Mouse (Mus musculus) adrenal gland, postnatal 14 days (tissue): ENCODE data around the gene Slc7a6os. TPM values are rescaled to one million over a fixed set of nuclear protein-coding genes. Genes with fewer than 3 reads are reported as not detected.
"Not testable (repeated sequence)": the region's sequence is repeated elsewhere in the genome, so short reads cannot be mapped to it uniquely, and the experiment has no call there.

Experiments
- DNase-seq: peaks from one replicate; pipeline ENCODE4 v3.0.0; 2021; ENCODE audit warnings: mixed read lengths
- long read RNA-seq, 2 experiments: library from polyadenylated mRNA; stranded (forward); transcript quantifications; one replicate each; pipeline ENCODE4 v2.0.0; 2021
- total RNA-seq: library from RNA; stranded (reverse); gene quantifications from 2 replicates; pipeline ENCODE4 v1.2.3, GENCODE M21; 2021

Slc7a6os gene
- 23.3 and 28.1 TPM in 2 replicates for total RNA-seq
- long read RNA-seq, experiment 1, transcript Slc7a6os-201 (5 exons, 1,246 nt) = major isoform, 9 of 17 reads
- long read RNA-seq, experiment 1, partial matches to known transcripts = 5 of 17 reads
- long read RNA-seq, experiment 1, other reads (novel, unspliced or antisense) = 3 of 17 reads
- long read RNA-seq, experiment 2, partial matches to known transcripts = 4 of 10 reads
- long read RNA-seq, experiment 2, other reads (novel, unspliced or antisense) = 5 of 10 reads

- peak; percentile 98 for DNase-seq
Measured at GRCm38 (mm10) chr8:106210821-106211345, at the start of gene Slc7a6os, which contains the start of gene Prmt7. Gene Slc7a6os, minus strand, starts transcription at chr8:106210935. Gene Prmt7, plus strand, starts transcription at chr8:106210936.

DNA sequence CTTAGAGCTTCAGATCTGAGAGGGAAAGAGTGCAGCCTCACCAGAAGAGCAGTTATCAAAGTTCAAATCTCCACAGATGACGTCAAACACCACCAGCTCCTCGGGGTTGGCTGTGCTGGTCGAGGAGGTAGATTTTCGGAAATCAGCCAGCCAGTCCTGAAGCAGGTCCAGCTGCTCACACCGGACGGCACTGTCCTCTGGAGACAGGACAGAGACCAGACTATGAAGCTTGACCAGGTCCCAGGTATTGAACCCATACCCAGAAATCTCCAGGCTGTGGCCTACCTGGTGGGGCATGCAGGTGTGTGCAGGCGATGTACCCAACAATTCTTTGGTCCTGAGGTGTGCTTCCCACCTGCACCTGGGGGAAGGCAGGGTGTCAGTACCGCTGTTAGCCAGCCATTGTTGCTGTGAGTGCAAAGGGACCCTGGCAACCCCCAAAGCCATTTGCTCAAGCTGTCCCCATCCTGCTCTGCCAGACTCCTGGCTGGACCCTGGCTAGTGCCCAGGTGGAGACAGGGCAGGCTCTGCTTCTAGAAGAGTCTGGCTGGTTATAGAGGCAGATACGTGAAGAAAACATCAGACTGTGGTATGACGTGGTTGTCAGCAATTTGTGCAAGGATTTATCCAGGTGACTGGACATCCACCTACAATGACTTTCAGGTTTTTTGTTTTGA lies 49.0 kb upstream of the Slc7a6os start:
- DNase-seq = no peak

GRCm38 (mm10) chr8:106258169-106258568 lies 47.4 kb upstream of the Slc7a6os start:
- DNase-seq = peak; percentile 60

- no peak for DNase-seq
Measured at GRCm38 (mm10) chr8:106250186-106250585, 39.5 kb upstream of the Slc7a6os start.

- no peak for DNase-seq
Measured at GRCm38 (mm10) chr8:106237106-106237505, 26.4 kb upstream of the Slc7a6os start.

- DNase-seq = no peak
Measured at GRCm38 (mm10) chr8:106234567-106235261, 24.0 kb upstream of the Slc7a6os start.

DNA sequence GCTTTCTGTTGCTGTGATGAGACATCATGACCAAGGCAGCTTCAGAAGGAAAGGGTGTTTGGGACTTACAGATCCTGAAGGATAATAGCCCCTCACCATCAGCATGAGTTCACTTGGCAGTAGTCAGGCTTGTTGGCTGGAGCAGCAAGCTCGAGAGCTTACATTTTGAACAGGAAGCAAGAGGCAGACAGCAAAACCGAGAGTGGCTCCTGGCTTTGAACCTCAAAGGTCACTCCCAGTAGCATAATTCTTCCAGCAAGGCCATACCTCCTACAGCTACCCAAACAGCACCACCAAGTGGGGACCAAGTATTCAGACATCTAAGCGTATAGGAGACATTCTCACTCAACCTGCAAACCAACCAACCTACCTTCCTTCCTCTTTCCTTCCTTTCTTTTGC lies 22.0 kb upstream of the Slc7a6os start:
- DNase-seq = peak; percentile 28

GRCm38 (mm10) chr8:106231536-106231935 lies 20.8 kb upstream of the Slc7a6os start:
- DNase-seq = no peak

- DNase-seq = peak; percentile 64
Measured at GRCm38 (mm10) chr8:106226589-106226988, 15.9 kb upstream of the Slc7a6os start.

DNA sequence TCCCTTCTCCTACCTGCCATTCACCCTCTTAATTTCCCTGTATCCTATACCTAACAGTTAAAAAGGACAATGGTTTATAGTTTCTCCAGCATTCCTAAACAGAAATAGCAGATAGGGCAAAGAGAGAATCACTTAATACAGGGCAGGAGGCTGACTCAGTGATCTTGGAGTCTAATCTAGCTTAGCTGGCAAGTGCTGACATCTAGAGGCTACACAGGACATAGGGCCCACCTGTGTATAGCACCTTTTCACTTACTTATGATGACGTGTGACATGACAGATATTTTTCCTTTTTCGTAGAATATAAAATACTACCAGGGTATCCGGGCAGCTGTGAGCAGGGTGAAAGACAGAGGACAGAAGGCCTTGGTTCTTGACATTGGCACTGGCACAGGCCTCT lies 8.9 kb upstream of the Slc7a6os start:
- no peak for DNase-seq

GRCm38 (mm10) chr8:106213959-106214358 lies 3.2 kb upstream of the Slc7a6os start:
- no peak for DNase-seq

- DNase-seq = no peak
Measured at GRCm38 (mm10) chr8:106211421-106211820, 686 bp upstream of the Slc7a6os start.

DNA sequence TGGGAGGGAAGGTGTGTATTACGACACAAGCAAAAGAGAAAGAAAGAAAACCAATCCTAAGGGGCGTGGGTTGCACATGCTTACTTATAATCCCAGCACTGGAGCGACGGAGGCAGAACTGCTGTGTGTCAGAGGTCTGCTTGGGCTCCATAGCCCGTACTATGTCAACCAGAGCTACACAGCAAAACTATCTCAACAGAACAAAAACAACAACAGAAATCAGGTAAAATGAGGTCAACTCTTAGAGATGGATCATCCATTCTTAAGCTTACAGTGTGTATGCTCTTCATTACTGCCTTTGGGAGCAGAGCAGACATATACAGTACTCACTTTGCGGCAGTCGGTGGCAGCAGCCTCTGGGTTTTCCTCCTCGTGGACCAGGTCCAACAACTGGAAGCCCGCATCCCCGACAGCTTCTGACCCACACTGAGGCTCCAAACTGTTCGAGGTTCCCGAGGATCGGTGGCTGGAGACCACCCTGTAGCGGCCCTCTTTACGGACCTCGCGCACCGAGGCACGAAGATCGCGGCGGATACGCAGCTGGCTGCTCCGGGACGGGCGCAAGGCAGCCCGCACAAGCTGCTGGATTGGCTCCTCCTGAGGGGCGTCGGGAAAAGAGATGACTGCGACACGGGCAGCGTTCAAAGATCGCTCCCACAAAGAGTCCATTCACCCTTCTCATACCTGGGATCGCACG lies 552 bp downstream of the Slc7a6os start:
- peak; percentile 29 for DNase-seq

DNA sequence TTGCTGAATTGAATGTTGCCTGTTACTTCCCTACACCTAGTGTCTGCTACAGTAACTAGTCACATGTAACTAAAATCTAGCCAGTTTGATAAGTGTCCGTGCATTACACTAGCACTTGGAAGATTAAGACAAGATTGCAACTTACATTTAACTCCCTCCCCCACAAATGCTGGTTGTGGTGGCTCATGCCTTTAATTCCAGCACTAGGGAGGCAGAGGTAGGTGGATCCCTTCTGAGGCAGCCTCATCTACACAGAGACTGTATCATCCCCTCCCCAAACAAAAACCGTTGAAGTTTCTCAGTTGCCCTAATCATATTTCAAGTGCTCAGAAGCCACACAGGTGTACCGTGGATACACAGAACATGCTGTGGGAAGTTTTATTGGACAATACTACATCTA lies 11.1 kb downstream of the Slc7a6os start:
- not testable (repeated sequence) for DNase-seq

- DNase-seq = peak; percentile 72
Measured at GRCm38 (mm10) chr8:106198741-106199140, 12.0 kb downstream of the Slc7a6os start.

GRCm38 (mm10) chr8:106194062-106194461 lies 16.7 kb downstream of the Slc7a6os start:
- no peak for DNase-seq

DNA sequence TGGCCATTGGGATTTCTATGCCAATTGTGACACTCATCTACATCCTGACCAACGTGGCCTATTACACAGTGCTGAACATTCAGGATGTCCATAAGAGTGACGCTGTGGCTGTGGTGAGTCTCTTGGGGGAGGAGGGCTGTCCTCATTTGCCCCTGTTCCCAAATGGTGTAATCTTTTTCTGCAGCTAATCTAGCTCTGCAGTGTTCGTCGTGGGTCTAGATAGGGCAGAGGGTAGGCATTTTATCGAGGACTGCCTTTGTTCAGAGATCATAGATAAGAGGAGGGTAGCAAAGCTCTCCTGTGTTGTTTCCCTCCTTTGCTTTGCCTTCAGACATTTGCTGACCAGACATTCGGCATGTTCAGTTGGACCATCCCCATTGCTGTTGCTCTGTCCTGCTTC lies 17.6 kb downstream of the Slc7a6os start:
- peak; percentile 17 for DNase-seq

GRCm38 (mm10) chr8:106191639-106192038 lies 19.1 kb downstream of the Slc7a6os start:
- DNase-seq = no peak

DNA sequence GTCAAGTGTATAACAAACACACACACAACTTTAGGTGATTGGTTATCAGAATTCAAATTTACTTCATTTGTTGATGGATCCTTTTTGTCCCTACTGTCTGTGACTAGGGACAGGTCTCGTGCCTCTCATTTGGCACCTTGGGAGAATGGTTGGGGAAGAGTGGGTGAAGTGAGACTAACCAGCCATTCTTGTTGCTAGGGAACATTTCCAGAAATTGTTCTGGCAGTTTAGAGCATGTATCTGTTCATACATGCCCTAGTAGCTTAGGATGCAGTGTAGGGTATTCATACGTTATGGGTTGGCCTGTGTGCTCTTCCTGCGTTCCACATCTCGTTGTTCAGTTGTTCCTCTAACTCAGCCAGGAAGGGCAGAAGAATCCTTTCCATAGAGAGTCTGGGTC lies 21.6 kb downstream of the Slc7a6os start:
- DNase-seq = no peak

GRCm38 (mm10) chr8:106186394-106186793 lies 24.3 kb downstream of the Slc7a6os start:
- no peak for DNase-seq

DNA sequence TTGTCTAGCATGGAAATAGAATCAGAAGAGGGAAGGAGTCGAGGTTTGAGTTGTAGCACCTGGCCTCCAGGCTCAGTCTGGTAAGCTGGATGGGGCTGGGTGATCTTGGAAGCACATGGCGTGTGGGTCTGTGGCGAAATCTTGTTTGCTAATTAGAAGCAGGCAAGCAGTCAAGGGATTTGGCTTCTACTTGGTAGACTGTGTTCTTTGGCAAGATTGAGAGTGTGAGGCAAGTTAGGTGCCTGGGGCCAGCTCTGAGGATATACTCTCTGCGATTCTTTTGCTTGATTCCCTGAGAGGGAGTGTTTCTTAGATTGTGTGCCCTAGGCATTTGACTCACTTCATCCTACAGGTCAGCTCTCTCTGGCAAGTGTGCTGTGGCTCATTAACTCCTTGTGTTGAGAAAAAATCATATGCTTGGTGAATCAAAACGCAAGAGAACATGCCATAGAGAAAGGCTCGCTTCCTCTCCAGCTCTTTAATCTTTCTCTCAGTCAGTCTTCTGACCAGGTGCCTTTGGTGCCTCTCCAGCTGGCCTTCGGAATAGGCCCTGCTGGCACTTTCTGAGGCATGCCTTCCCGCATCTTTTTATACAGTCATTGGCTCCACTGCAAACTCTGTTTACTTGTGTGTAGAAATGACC lies 25.0 kb downstream of the Slc7a6os start:
- DNase-seq = peak; percentile 44

DNA sequence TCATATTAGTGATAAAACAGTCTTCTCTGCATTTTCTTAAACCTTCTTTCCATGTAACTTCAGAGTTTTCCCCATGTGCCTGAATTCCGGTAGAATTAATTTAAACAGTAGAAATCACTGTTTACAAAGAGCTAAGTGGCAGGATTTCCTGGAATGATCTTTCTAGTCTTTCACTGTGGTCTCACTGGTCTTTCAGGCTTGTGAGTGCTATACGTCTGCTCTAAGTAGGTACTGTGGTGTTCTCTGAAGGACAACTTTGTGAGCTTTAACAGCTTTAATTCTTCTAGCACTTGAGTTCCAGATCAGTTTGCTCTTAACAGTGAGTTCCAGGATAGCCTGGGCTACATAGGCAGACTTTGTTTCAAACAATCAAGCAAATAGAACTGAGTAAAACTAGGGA lies 32.3 kb downstream of the Slc7a6os start:
- DNase-seq = no peak
